Mouse (Mus musculus): ENCODE measurements around the gene Tbc1d1.

- TF ChIP-seq GATA1 (IDR thresholded peaks at IDR 0.05; ENCODE audit: low read length) (no peak), TAL1 (IDR thresholded peaks at IDR 0.05; ENCODE audit: low read length) (no peak)
These were observed 24.4 kb downstream of the Tbc1d1 start for GRCm38 (mm10) chr5:64180548-64180947.
